Mouse (Mus musculus): ENCODE measurements around the gene Gm49027. TPM values are rescaled to one million over a fixed set of nuclear protein-coding genes. Genes with fewer than 3 reads are reported as not detected.

The Gm49027 gene
- polyA plus RNA-seq, 1 experiment: 0.74 TPM

- no peak for TF ChIP-seq CTCF (IDR thresholded peaks at IDR 0.05; ENCODE audit: low read depth, low read length)
- TF ChIP-seq POLR2A (IDR thresholded peaks at IDR 0.05; ENCODE audit: borderline replicate concordance, low read depth, low read length): no peak
- no peaks in the 10 kb centered on the region for H3K4me1 ChIP-seq (ENCODE audit: control insufficient read depth, insufficient read depth, low read length)
- H3K27ac ChIP-seq (ENCODE audit: insufficient read depth, low read depth, low read length): no peak overlapping the region
- no peak overlapping the region for H3K4me3 ChIP-seq (ENCODE audit: insufficient read depth, low read length)
Measured at GRCm38 (mm10) chr5:123464638-123465037, 60.6 kb downstream of the Gm49027 start.

Other genes starting within 250 kb of the Gm49027 start
- 2.7 and 3.3 TPM in 2 replicates for gene Bcl7a, start 181.7 kb downstream of the Gm49027 start, polyA plus RNA-seq (2012; ENCODE audit: insufficient read depth, insufficient read length, missing spikeins)
- 41.0 and 44.8 TPM in 2 replicates for gene Mlxip, start 130.7 kb downstream of the Gm49027 start, polyA plus RNA-seq (2012; ENCODE audit: insufficient read depth, insufficient read length, missing spikeins)
- gene Lrrc43, start 36.2 kb downstream of the Gm49027 start, polyA plus RNA-seq (2012; ENCODE audit: insufficient read depth, insufficient read length, missing spikeins): not detected in 2 replicates
- gene Il31, start 36.0 kb downstream of the Gm49027 start, polyA plus RNA-seq (2012; ENCODE audit: insufficient read depth, insufficient read length, missing spikeins): not detected in 2 replicates
- gene B3gnt4, start 15.0 kb downstream of the Gm49027 start, polyA plus RNA-seq (2012; ENCODE audit: insufficient read depth, insufficient read length, missing spikeins): not detected in 2 replicates
- gene Diablo, start 1.3 kb downstream of the Gm49027 start, polyA plus RNA-seq (2012; ENCODE audit: insufficient read depth, insufficient read length, missing spikeins): 29.3 and 30.5 TPM in 2 replicates
- gene Vps33a, start 47.5 kb upstream of the Gm49027 start, polyA plus RNA-seq (2012; ENCODE audit: insufficient read depth, insufficient read length, missing spikeins): 43.2 and 44.3 TPM in 2 replicates
- 53.6 and 73.6 TPM in 2 replicates for gene Clip1, start 159.1 kb upstream of the Gm49027 start, polyA plus RNA-seq (2012; ENCODE audit: insufficient read depth, insufficient read length, missing spikeins)
- 92.1 and 95.1 TPM in 2 replicates for gene Zcchc8, start 195.6 kb upstream of the Gm49027 start, polyA plus RNA-seq (2012; ENCODE audit: insufficient read depth, insufficient read length, missing spikeins)
- gene Rsrc2, start 223.9 kb upstream of the Gm49027 start, polyA plus RNA-seq (2012; ENCODE audit: insufficient read depth, insufficient read length, missing spikeins): 116 and 123 TPM in 2 replicates
- 13.9 and 19.6 TPM in 2 replicates for gene Kntc1, start 224.2 kb upstream of the Gm49027 start, polyA plus RNA-seq (2012; ENCODE audit: insufficient read depth, insufficient read length, missing spikeins)